Mouse (Mus musculus): ENCODE results near the gene Ppp4r4.
"Not testable (repeated sequence)": the region's sequence is repeated elsewhere in the genome, so short reads cannot be mapped to it uniquely, and the experiment has no call there.

Gene Ppp4r4

DNA sequence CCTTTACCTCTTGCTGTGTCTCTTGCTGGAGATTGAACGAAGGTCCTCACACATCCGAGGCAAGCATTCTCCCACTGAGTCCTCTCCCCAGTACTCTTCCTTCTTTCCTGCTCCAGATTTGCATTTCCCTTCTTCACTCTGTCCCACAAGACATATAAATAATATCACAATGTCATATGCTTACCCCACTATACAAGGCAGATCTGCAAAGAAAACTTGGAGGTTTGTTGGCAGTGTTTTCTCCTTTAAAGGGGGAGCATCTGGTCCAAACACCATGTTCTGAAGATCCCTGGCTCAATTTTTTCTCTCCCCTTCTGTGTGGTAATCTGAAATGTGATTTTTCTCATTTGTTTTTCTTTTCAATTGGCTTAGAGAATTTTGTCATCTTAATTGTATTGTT lies 102.3 kb downstream of the Ppp4r4 start:
- DNase-seq (ENCODE audit: extremely low spot score) = no peak

DNA sequence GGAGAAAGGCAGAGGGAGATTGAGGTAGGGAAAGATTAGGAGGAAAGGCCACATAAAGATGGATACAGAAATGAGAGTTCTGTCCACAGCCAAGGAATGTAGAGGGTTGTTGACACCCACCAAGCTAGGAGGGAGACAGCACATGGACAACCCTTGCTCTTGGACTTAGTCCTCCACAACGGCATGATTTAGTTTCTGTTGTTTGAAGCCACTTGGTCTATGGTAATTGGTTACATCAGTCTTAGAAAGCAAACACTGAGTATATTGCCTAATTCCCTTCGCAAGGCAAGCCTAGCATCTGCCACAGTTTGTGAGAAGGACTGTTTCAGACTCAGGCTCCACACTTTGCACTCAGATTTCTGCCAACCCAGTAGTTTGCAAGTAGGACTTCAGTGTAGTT lies 103.8 kb downstream of the Ppp4r4 start:
- DNase-seq (ENCODE audit: extremely low spot score) = no peak

GRCm38 (mm10) chr12:103643336-103643735 lies 111.3 kb downstream of the Ppp4r4 start:
- DNase-seq (ENCODE audit: extremely low spot score) = peak; percentile 78

- no peak for DNase-seq (ENCODE audit: extremely low spot score)
Measured at GRCm38 (mm10) chr12:103643818-103644217, 111.7 kb downstream of the Ppp4r4 start.

- DNase-seq (ENCODE audit: extremely low spot score) = no peak
Measured at GRCm38 (mm10) chr12:103644601-103645000, 112.5 kb downstream of the Ppp4r4 start.

- no peak for DNase-seq (ENCODE audit: extremely low spot score)
Measured at GRCm38 (mm10) chr12:103646314-103646713, 114.2 kb downstream of the Ppp4r4 start.

DNA sequence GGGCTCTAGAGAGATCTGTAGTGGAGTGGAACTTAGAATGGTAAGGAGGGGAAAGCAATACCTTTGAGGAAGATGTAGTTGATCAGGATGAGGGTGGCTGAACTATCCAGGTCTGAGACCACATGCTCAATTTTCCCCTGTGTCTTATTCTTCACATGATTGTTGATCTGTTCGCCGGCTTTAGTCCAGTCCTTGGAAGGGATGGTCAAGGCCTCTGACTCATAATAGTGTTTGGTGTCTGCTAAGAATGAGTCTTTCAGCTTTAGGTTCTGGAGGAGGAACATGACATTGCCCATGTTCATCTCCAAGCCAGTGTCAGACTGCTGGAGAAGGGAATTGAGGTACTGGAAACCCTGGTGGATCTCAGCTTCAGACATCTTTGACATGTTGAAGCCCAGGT lies 121.8 kb downstream of the Ppp4r4 start:
- no peak for DNase-seq (ENCODE audit: extremely low spot score)

- DNase-seq (ENCODE audit: extremely low spot score) = no peak
Measured at GRCm38 (mm10) chr12:103655123-103656044, 123.3 kb downstream of the Ppp4r4 start.

- DNase-seq (ENCODE audit: extremely low spot score) = no peak
Measured at GRCm38 (mm10) chr12:103656848-103657626, 125.0 kb downstream of the Ppp4r4 start, which contains the start of gene Serpina6. Serpina6 (minus strand) TSS chr12:103657212.

DNA sequence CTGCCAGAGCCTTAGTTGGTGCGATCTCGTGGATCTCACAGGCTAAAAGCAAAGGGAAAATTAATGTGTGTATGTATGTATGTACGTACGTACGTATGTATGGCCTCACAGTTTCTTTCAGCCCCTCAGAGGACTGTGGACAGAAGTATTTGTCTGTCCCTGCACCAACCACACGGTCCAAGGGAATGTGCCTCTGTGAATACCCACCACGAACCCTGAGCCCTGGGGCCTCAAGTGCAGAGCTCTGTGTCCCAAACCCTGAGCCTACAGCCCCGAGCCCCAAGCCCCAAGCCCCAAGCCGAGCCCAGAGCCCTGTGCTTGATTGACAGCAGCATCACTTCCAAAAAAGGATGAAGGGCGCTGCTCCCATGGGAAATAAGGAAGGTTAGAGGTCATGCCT lies 125.9 kb downstream of the Ppp4r4 start:
- no peak for DNase-seq (ENCODE audit: extremely low spot score)

DNA sequence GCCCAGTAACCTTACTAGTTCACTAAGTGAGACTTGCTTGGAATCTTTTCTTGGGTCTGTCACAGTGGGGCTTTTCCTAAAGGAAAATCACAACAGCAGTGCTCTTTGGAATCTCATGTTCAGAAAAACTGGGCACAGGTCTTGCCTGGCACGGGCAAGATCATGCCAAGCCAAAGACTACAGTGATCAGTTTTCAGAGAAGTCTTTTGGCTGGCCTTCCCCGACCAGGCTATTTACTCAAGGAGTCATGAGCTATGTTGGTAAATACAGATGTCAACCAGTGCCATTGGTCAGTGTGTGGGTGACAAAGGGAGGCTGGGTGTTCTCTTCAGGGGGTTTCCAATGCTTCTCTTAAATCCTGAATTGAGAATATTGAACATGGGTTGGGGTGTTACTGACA lies 127.1 kb downstream of the Ppp4r4 start:
- no peak for DNase-seq (ENCODE audit: extremely low spot score)

DNA sequence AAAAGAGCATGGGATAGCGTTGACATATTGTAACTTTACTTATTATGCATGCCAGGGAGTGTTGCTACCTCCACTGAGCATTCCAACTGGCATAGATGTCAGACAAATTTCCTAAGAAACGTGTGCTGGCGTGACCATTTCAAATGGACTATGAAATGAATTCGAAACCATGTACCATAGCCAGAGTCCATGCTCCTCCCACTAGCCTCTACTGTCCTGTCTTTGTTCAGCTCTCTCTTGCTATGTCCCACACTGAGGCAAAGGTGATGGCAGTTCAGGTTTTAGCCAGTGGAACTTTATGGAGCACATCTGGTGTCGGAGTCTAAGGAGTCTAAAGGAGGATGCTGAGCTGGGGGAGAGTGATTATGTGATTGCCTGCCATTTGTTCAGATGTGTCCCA lies 128.0 kb downstream of the Ppp4r4 start:
- DNase-seq (ENCODE audit: extremely low spot score) = no peak

DNA sequence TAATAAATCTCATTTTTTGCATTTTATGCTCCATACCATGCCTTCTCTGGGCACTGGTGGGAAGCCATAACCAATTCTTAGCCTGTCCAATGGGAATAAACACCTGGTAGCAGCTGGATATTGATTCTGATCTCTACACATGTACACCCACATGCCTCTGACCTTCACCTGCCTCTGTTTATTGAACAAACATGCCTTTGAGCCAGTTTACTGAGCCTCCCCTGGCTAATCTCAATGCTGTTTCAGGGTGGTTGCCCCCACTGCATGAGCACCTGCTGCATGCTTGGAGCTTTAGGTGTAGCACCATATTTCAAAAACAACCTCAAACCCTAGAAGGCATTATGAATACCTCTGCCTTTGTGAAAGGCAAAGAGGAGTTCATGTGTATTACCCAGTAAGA lies 130.0 kb downstream of the Ppp4r4 start:
- DNase-seq (ENCODE audit: extremely low spot score) = not testable (repeated sequence)
